Mouse (Mus musculus): ENCODE measurements around the gene Ptpro. TPM values are rescaled to one million over a fixed set of nuclear protein-coding genes. Genes with fewer than 3 reads are reported as not detected.

The Ptpro gene
- total and polyA plus RNA-seq, 3 experiments: 0.05 TPM; not detected in 2

DNA sequence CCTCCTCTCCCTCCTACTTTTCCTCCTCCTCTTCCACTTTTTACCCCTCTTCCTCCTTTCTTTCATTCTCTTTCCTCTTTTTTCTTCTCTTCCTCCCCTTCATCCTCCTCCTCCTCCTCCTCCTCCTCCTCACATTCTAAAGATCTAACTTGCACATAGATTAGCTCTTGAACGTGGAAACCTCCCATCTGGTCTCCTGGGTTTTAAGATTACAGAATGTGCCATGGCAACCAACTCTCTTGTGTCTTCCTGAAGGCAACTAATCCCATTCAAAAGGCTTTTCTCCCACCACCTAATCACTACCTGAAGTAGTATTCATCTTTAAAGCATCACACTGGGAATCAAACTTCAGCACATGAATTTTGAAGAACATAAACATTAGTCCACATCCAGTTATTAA, 67.5 kb downstream of the Ptpro start:
- Histone ChIP-seq H3K9me3 (replicated peaks) (peaks cover 31% of the 10 kb centered on the region), H3K27me3 (ENCODE audit: insufficient read depth, low read length) (no peaks in the 10 kb centered on the region), H3K4me3 (ENCODE audit: low read depth, low read length) (no peak overlapping the region), H3K4me1 (ENCODE audit: insufficient read depth, low read depth, low read length) (no peaks in the 10 kb centered on the region), H3K36me3 (replicated peaks) (no peaks in the 10 kb centered on the region)
- DNase-seq (ENCODE audit: low spot score): no peak
- ATAC-seq (ENCODE audit: extremely low read depth, insufficient number of reproducible peaks, low FRiP score, poor library complexity, severe bottlenecking): no peak
- TF ChIP-seq GATA1 (IDR thresholded peaks at IDR 0.05; ENCODE audit: borderline replicate concordance, low read length) (no peak), CTCF (IDR thresholded peaks at IDR 0.05; ENCODE audit: low read depth, low read length) (no peak), TAL1 (conservative IDR thresholded peaks at IDR 0.05; ENCODE audit: low read depth, low read length) (no peak), POLR2AphosphoS5 (IDR thresholded peaks at IDR 0.05; ENCODE audit: insufficient replicate concordance, low read depth, low read length) (no peak), GATA2 (IDR thresholded peaks at IDR 0.05; ENCODE audit: borderline replicate concordance, low read depth, low read length) (no peak)

- H3K4me3 ChIP-seq (ENCODE audit: low read depth, low read length): no peak overlapping the region
- H3K27me3 ChIP-seq (ENCODE audit: insufficient read depth, low read length): no peaks in the 10 kb centered on the region
- H3K36me3 ChIP-seq (replicated peaks): no peaks in the 10 kb centered on the region
- no peak for ATAC-seq (ENCODE audit: extremely low read depth, insufficient number of reproducible peaks, low FRiP score, poor library complexity, severe bottlenecking)
- H3K4me1 ChIP-seq (ENCODE audit: insufficient read depth, low read depth, low read length): no peaks in the 10 kb centered on the region
- TF ChIP-seq CTCF (IDR thresholded peaks at IDR 0.05; ENCODE audit: low read depth, low read length) (no peak), POLR2AphosphoS5 (IDR thresholded peaks at IDR 0.05; ENCODE audit: insufficient replicate concordance, low read depth, low read length) (no peak), GATA1 (IDR thresholded peaks at IDR 0.05; ENCODE audit: borderline replicate concordance, low read length) (no peak), TAL1 (conservative IDR thresholded peaks at IDR 0.05; ENCODE audit: low read depth, low read length) (no peak), GATA2 (IDR thresholded peaks at IDR 0.05; ENCODE audit: borderline replicate concordance, low read depth, low read length) (no peak)
- H3K9me3 ChIP-seq (replicated peaks): peaks cover 34% of the 10 kb centered on the region
- DNase-seq (ENCODE audit: low spot score): no peak
Observed at GRCm38 (mm10) chr6:137327718-137328117, 75.6 kb downstream of the Ptpro start.

- Histone ChIP-seq H3K36me3 (replicated peaks) (no peaks in the 10 kb centered on the region), H3K27me3 (ENCODE audit: insufficient read depth, low read length) (no peaks in the 10 kb centered on the region), H3K4me1 (ENCODE audit: insufficient read depth, low read depth, low read length) (no peaks in the 10 kb centered on the region), H3K9me3 (replicated peaks) (peaks cover 36% of the 10 kb centered on the region), H3K4me3 (ENCODE audit: low read depth, low read length) (no peak overlapping the region)
- DNase-seq (ENCODE audit: low spot score): no peak
- no peak for TF ChIP-seq CTCF (IDR thresholded peaks at IDR 0.05; ENCODE audit: low read depth, low read length)
- TF ChIP-seq POLR2AphosphoS5 (IDR thresholded peaks at IDR 0.05; ENCODE audit: insufficient replicate concordance, low read depth, low read length): no peak
- no peak for TF ChIP-seq TAL1 (conservative IDR thresholded peaks at IDR 0.05; ENCODE audit: low read depth, low read length)
- no peak for TF ChIP-seq GATA2 (IDR thresholded peaks at IDR 0.05; ENCODE audit: borderline replicate concordance, low read depth, low read length)
- TF ChIP-seq GATA1 (IDR thresholded peaks at IDR 0.05; ENCODE audit: borderline replicate concordance, low read length): no peak
- no peak for ATAC-seq (ENCODE audit: extremely low read depth, insufficient number of reproducible peaks, low FRiP score, poor library complexity, severe bottlenecking)
Observed at GRCm38 (mm10) chr6:137328228-137328627, 76.1 kb downstream of the Ptpro start.

GRCm38 (mm10) chr6:137330782-137331181, 78.7 kb downstream of the Ptpro start:
- no peaks in the 10 kb centered on the region for H3K36me3 ChIP-seq (replicated peaks)
- H3K4me3 ChIP-seq (ENCODE audit: low read depth, low read length): no peak overlapping the region
- no peaks in the 10 kb centered on the region for H3K4me1 ChIP-seq (ENCODE audit: insufficient read depth, low read depth, low read length)
- DNase-seq (ENCODE audit: low spot score) (no peak), ATAC-seq (ENCODE audit: extremely low read depth, insufficient number of reproducible peaks, low FRiP score, poor library complexity, severe bottlenecking) (no peak)
- H3K27me3 ChIP-seq (ENCODE audit: insufficient read depth, low read length): no peaks in the 10 kb centered on the region
- peaks cover 43% of the 10 kb centered on the region for H3K9me3 ChIP-seq (replicated peaks)
- no peak for TF ChIP-seq GATA2 (IDR thresholded peaks at IDR 0.05; ENCODE audit: borderline replicate concordance, low read depth, low read length)

DNA sequence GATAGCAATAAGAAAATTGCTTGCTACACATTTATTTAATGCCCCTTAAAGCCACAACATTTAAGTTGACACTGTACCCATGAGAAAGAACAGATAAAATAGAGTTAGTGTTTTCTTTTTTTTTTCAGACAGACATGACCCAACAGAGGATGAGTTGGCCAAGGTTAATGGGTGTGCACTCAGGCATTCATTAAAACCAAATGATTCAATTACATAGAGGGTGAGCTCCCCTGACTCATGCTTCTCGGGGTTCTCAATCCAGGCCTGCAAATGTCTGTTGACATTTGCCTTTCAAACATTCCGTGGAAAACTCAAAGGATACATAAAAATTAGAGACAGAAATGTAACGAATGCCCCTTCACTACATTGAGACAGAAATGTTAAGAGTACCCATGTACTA, 79.7 kb downstream of the Ptpro start:
- DNase-seq (ENCODE audit: low spot score) (no peak), ATAC-seq (ENCODE audit: extremely low read depth, insufficient number of reproducible peaks, low FRiP score, poor library complexity, severe bottlenecking) (no peak)
- Histone ChIP-seq H3K36me3 (replicated peaks) (no peaks in the 10 kb centered on the region), H3K4me3 (ENCODE audit: low read depth, low read length) (no peak overlapping the region), H3K4me1 (ENCODE audit: insufficient read depth, low read depth, low read length) (no peaks in the 10 kb centered on the region), H3K27me3 (ENCODE audit: insufficient read depth, low read length) (no peaks in the 10 kb centered on the region), H3K9me3 (replicated peaks) (peaks cover 46% of the 10 kb centered on the region)
- TF ChIP-seq POLR2AphosphoS5 (IDR thresholded peaks at IDR 0.05; ENCODE audit: insufficient replicate concordance, low read depth, low read length) (no peak), CTCF (IDR thresholded peaks at IDR 0.05; ENCODE audit: low read depth, low read length) (no peak), GATA1 (IDR thresholded peaks at IDR 0.05; ENCODE audit: borderline replicate concordance, low read length) (no peak), TAL1 (conservative IDR thresholded peaks at IDR 0.05; ENCODE audit: low read depth, low read length) (no peak), GATA2 (IDR thresholded peaks at IDR 0.05; ENCODE audit: borderline replicate concordance, low read depth, low read length) (no peak)

GRCm38 (mm10) chr6:137339071-137339470, 87.0 kb downstream of the Ptpro start:
- Histone ChIP-seq H3K4me1 (ENCODE audit: insufficient read depth, low read depth, low read length) (no peaks in the 10 kb centered on the region), H3K4me3 (ENCODE audit: low read depth, low read length) (no peak overlapping the region), H3K36me3 (replicated peaks) (no peaks in the 10 kb centered on the region), H3K27me3 (ENCODE audit: insufficient read depth, low read length) (no peaks in the 10 kb centered on the region), H3K9me3 (replicated peaks) (peaks cover 40% of the 10 kb centered on the region)
- DNase-seq (ENCODE audit: low spot score) (no peak), ATAC-seq (ENCODE audit: extremely low read depth, insufficient number of reproducible peaks, low FRiP score, poor library complexity, severe bottlenecking) (no peak)
- TF ChIP-seq GATA1 (IDR thresholded peaks at IDR 0.05; ENCODE audit: borderline replicate concordance, low read length) (no peak), CTCF (IDR thresholded peaks at IDR 0.05; ENCODE audit: low read depth, low read length) (no peak), GATA2 (IDR thresholded peaks at IDR 0.05; ENCODE audit: borderline replicate concordance, low read depth, low read length) (no peak), POLR2AphosphoS5 (IDR thresholded peaks at IDR 0.05; ENCODE audit: insufficient replicate concordance, low read depth, low read length) (no peak), TAL1 (conservative IDR thresholded peaks at IDR 0.05; ENCODE audit: low read depth, low read length) (no peak)
